Mouse (Mus musculus): ENCODE measurements at regions not wholly inside any gene's neighbourhood (a gene's known extent, or its start where the extent isn't known, plus 50 kb on each side); places are given as distances from the start of the nearest gene placed in this dataset.
"Not testable (repeated sequence)": the region's sequence is repeated elsewhere in the genome, so short reads cannot be mapped to it uniquely, and the experiment has no call there.

GRCm38 (mm10) chr7:118320307-118320706 is 76.8 kb upstream of the Smg1 start:
- DNase-seq: no peak

- DNase-seq: no peak
These were observed 75.1 kb upstream of the Smg1 start for GRCm38 (mm10) chr7:118318432-118319135.

- DNase-seq: not testable (repeated sequence)
These were observed 71.4 kb upstream of the Smg1 start for GRCm38 (mm10) chr7:118314886-118315285.

GRCm38 (mm10) chr7:118314228-118314658 is 70.8 kb upstream of the Smg1 start:
- peak; percentile 33 for DNase-seq

- DNase-seq: no peak
These were observed 70.3 kb upstream of the Smg1 start for GRCm38 (mm10) chr7:118313818-118314217.

DNA sequence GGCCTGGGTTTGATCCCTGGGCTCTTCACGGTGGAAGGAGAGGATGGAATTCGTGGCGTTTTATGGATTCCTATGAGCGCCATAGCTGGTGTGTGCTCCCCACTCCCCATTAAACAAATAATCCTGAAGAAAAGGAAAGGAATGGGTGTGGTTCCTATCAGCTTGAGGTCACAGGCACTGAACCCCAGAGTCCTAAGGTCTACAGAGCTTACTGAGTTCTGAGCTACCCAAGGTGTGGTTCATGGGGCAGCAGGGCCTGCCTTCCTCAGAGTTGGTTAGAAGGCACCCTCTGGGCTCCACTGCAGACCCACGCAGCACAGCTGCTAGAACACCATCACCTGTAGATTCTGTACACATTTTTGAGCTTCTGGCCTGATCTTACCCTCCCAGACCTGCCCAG is 66.3 kb upstream of the Smg1 start:
- DNase-seq: no peak

DNA sequence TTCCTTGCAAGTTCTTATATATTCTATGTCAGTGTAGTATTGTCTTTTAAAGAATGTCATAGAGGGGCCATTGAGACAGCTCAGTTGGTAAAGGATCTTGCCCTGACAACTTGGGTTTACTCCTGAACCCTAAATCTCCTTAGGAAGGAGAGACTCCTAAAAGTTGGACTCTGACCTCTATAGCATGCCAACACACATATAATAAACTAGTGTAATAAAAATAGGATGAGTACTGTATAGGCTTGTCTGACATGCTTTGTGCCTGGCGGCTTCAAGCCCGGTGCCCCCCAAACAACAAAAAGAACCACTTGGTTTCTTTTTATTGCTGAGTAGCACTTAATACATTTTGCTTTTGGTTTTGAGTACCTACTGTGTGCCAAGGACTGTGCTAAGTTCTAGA is 65.4 kb upstream of the Smg1 start:
- no peak for DNase-seq

GRCm38 (mm10) chr7:118304812-118305211 is 61.3 kb upstream of the Smg1 start:
- DNase-seq: peak; percentile 71

DNA sequence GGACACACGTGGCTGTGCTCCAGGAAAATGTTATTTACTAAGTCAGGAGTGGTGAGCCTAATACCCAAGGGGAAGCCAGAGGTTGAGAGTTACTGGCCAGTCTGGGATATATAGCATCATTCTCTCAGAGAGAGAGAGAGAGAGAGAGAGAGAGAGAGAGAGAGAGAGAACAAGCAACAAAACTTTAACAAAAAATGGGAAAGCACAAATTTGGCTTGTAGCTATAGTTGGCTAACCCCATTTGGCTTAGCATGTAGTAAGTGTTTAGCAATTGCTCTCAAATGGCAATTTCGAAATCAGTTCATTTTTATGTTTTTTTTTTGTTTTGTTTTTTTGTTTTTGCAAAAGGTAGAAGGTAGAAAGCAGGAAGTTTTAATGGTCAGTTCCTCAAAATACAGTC is 60.9 kb upstream of the Smg1 start:
- no peak for DNase-seq

GRCm38 (mm10) chr7:118303921-118304320 is 60.5 kb upstream of the Smg1 start:
- DNase-seq: no peak

- DNase-seq: no peak
These were observed 57.3 kb upstream of the Smg1 start for GRCm38 (mm10) chr7:118300678-118301342.

DNA sequence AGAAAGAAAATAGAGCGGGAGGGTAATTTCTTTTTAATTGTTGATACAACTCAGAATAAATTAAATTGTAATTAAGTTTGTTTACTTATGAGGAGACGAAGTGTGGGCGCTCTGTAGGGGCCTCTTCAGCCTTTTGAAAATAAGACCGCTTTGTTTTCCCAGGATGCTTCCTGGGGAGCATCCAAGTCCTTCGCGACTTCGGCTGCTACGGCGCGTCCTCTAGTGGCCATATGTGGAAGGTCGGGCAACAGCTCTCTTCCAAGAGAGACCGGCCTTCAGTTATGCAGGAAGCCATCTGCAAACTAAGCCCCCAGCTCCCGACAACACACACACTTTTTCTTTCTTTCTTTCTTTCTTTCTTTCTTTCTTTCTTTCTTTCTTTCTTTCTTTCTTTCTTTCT is 54.1 kb upstream of the Smg1 start:
- peak; percentile 87 for DNase-seq

GRCm38 (mm10) chr7:118296856-118297518 is 53.5 kb upstream of the Smg1 start:
- peak; percentile 46 for DNase-seq

DNA sequence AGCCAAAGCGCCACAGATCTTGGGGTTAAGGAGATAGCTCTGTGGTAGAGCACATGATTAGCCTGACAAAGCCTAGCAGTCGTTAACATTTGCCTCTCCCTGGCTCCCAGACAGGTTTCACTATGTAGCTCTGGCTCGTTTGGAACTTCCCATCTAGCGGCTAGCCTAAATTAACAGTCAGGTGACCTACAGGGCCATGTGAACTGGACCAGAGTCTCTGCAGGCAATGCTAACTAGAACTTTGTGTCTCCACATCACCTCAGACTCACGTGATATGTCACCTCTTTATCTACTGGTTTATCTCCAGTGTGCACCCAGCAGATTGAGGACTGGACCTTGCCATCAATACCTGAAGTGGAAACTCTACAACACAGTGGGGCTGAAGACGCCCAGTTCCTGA is 52.4 kb upstream of the Smg1 start:
- no peak for DNase-seq

- no peak for DNase-seq
These were observed 51.8 kb upstream of the Smg1 start for GRCm38 (mm10) chr7:118295275-118295674.

DNA sequence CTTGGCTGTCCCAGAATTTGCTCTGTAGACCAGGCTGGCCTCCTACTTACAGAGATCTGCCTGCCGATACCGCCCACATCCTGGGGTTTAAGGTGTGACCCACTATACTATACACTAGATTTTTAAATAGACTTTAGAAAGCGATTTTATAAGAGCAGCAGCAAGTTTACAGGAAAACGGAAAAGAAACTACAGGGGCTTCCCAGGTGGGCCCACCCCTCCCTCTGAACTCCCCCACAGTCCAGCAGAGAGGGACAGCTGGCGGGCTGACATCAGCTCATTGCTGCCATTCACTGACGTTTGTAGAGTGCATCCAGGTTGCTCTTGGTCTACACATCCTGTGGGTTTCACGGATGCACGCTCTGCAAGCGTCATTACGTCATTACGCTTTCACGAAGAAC is 51.2 kb upstream of the Smg1 start:
- DNase-seq: no peak
